Mouse (Mus musculus): ENCODE measurements around the gene Msrb3. TPM values are rescaled to one million over a fixed set of nuclear protein-coding genes. Genes with fewer than 3 reads are reported as not detected.

The Msrb3 gene
- total RNA-seq, 2 experiments from 2014 or later: 4.0 to 4.9 TPM

DNA sequence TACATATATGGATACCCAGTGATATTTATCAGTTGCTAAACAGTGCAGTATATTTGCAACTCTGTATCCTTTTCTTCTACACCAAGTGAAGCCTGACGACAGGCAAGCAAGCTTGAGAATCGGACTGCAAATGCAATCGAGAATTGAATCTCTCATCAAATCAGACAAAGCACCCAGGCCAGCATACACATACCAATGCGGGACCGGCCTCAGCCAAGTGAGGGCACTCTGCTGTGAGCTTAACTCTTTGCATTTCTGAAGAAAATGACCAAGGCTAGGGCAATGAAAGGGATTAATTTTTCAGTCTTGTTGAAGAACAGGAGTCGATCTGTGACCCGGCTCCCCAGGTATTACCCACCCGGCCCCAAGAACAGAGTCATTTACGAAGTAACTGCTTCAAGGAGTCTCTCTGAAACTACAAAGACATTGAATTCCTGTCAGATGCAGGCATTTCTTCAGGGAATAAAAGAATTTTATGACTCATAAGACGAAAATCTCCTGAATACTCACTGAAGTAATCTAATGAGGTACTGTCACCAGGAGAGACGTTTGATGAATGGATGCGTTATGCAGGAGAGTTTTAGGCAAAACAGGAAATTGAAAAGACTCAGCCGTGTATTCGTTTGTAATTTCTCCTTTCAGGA is 88.7 kb downstream of the Msrb3 start:
- no peak for DNase-seq (ENCODE audit: low spot score in 2 of 2)
- Histone ChIP-seq H3K27ac (no peak overlapping the region), H3K4me3 (no peak overlapping the region)
- no peak for TF ChIP-seq CTCF (conservative IDR thresholded peaks at IDR 0.05)

DNA sequence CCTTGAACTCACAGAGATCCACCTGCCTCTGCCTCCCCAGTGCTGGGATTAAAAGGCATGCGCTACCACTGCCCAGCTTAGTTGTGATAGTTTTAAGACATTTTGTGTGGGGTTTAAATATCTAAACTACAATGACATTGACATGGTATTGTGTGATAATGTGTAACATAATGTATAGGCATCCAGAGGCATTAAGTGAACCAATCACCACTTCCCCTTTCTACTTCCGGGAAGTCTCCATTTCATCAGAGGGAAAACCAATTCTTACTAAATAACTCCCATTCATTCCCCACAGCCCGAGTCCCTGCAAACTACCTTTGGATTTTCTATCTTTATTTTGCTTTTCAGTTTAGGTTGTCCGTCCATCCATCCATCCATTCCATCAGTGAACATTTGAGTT is 90.7 kb downstream of the Msrb3 start:
- TF ChIP-seq CTCF (conservative IDR thresholded peaks at IDR 0.05): no peak
- Histone ChIP-seq H3K4me3 (no peak overlapping the region), H3K27ac (no peak overlapping the region)
- no peak for DNase-seq (ENCODE audit: low spot score in 2 of 2)

DNA sequence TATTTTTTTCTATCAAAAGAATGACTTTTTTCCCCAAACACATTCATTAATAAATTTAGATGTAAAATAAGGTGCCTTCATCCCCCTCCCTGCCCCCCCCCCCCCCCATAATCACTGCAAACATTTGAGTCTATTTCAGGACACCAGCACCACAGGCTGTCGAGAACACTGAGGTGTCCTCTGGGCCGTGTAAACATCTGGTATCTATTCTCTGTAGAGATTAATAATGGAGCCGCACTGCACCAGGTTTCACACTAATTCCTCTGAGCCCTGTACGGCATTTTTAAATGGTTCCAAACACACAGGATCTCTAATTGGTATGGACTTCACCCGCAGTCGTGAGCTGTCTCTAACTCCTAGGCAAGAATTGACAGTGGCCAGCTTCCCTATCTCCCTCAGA is 97.8 kb downstream of the Msrb3 start:
- TF ChIP-seq CTCF (conservative IDR thresholded peaks at IDR 0.05): no peak
- H3K4me3 ChIP-seq: no peak overlapping the region; the same call in 1 of the 2 replicates
- DNase-seq (ENCODE audit: low spot score in 2 of 2): no peak
- no peak overlapping the region for H3K27ac ChIP-seq

DNA sequence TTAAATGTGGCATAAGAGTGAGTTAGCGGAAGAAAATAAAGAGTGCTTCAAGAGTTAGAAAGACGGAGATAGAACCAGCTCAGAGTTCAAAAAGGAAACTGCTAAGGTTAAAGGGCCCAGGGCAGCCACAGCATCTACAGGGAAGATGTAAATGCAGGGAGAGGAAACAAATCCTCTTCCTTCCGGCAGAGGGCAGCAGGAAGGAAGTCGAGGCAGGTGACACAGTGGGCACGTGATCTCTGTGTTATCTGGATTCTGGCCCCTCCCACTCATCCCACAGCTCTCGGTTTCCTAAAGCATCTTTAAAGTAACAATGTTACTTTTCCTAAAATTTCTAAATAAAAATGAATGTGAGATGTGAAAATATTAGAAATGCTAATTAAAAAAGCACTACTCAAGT is 99.4 kb downstream of the Msrb3 start:
- Histone ChIP-seq H3K27ac (no peak overlapping the region), H3K4me3 (no peak overlapping the region)
- DNase-seq (ENCODE audit: low spot score in 2 of 2): no peak
- TF ChIP-seq CTCF (conservative IDR thresholded peaks at IDR 0.05): 0 out of 2 replicates have a peak, but pooled peaks have one; percentile 18

DNA sequence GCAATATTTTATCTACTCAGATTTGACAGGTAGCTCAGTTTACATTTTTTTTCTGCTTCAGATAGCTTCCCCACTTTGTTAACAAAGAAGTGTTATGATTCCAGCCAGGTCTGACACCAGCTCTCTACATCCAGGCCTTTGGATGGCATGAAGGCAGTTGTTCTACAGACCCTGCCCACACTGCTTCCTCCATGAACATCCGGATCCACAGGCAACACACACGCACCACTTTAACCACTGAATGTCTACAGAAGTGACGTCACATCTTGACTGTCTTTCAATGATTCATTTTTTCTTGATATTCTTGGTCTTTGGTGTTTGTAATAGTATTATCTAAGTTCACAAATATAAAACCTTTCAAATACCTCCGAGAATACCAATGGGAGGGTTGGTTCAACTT is 102.2 kb downstream of the Msrb3 start:
- no peak for DNase-seq (ENCODE audit: low spot score in 2 of 2)
- TF ChIP-seq CTCF (conservative IDR thresholded peaks at IDR 0.05): no peak
- no peak overlapping the region for H3K27ac ChIP-seq
- H3K4me3 ChIP-seq: no peak overlapping the region

DNA sequence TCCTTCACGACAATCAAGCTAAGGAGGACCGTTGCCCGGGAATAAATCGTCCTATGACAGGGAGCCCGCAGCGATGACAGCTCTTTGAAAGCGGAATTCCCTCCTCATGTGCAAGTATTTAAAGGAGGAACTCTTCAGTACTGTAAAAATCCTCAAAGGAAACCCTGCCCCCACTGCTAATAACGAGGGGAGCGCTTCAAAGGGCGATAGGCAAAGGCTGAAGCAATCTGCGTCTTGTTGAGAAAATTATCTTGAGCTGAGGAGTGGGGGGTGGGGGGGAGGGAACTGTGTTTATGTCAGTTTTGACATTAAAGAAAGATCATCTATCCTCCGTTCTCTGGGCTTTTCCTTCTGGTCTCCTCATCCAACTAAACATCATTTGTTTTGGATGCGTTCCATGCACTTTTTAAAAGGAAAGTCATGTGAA is 104.5 kb downstream of the Msrb3 start:
- Histone ChIP-seq H3K27ac (no peak overlapping the region), H3K4me3 (no peak overlapping the region)
- no peak for DNase-seq (ENCODE audit: low spot score in 2 of 2)
- TF ChIP-seq CTCF (conservative IDR thresholded peaks at IDR 0.05): no peak

DNA sequence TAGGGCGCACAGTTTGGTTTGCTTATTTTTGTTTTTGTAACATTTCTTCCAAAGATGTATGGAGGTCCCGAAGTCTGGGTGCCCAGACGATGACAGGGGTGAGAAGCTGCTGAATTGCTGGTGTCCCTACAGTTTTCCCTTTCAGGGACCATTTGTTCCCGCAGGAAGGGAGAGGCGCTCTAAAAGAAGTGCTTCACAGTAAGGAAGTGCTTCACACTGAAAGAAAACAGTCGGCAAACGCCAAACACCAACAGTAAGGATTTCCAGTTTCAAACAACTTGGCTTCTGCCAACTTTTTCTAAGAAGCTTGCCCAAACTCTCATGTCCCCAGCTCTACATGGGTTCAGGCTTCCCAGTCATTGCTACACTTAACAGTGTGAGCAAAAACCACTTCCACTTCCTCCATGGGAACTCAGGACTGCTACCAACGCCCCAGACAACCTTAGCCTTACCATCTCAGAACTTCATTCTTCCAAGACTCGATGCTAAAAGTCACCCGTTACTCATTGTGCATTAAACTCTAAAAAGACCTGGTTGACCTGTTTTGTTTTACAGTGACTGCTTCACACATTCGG is 106.6 kb downstream of the Msrb3 start:
- Histone ChIP-seq H3K27ac (no peak overlapping the region), H3K4me3 (no peak overlapping the region)
- DNase-seq (ENCODE audit: low spot score in 2 of 2): no peak
- no peak for TF ChIP-seq CTCF (conservative IDR thresholded peaks at IDR 0.05)

DNA sequence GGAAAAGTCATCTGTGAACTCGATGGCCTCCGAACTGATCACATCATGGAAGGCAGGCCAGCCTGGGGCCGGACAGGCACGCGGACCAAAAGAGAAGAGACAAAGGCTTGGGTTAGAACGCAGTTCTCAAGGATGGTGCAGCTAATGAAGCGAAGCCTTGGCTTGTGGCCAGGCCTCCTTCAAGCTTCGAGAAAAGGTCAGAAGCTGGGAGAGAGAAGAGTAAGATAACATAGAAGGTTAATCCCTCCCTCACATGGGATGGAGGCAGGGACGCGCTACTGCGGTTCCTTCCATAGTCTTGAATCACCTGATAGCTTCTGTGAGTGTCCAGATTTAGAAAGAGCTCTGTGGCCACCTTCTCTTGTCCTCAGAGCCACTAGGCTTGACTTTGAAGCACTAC is 107.5 kb downstream of the Msrb3 start:
- H3K27ac ChIP-seq: no peak overlapping the region
- H3K4me3 ChIP-seq: no peak overlapping the region
- DNase-seq (ENCODE audit: low spot score in 2 of 2): no peak
- no peak for TF ChIP-seq CTCF (conservative IDR thresholded peaks at IDR 0.05)

DNA sequence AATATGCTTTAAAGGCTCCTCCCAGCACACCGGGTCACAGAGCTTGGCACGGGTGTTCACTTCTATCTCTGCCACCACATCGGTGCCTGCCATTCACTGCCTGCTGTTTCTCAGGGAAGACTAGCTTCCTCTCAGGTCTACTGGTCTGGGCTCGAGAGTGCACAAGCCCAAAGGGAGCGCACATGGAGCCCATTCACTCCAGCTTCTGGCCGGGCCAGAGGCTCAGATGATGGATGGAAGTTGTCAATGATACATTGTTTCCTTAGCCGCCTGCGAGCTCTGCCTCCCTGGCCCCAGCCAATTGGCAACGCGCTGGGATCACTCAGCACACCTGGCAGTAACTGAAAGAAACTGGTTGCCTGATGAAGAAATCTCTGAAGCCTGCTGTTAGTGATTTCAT is 111.7 kb downstream of the Msrb3 start:
- DNase-seq (ENCODE audit: low spot score in 2 of 2): no peak
- Histone ChIP-seq H3K4me3 (no peak overlapping the region), H3K27ac (no peak overlapping the region)
- TF ChIP-seq CTCF (conservative IDR thresholded peaks at IDR 0.05): no peak

DNA sequence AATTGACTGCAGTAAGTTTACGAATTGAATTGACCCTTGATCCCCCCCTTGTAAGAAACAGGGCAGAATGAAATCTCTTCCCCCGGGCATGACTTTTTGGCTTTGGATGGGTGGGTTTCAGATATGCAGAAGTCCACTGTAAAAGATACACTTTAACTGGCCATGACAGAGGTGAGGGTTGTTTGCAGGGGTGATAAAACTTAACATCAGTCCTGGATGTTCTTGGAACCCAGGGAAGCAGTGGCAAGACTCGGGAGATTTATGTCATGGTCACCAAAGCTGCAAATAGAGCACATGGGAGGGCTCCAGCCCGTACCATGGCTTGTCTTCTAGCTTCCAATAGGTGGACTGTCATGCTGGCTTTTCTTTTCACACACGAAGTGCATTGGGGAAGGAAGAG is 114.4 kb downstream of the Msrb3 start:
- Histone ChIP-seq H3K27ac (no peak overlapping the region), H3K4me3 (no peak overlapping the region)
- DNase-seq (ENCODE audit: low spot score in 2 of 2): no peak
- no peak for TF ChIP-seq CTCF (conservative IDR thresholded peaks at IDR 0.05)

DNA sequence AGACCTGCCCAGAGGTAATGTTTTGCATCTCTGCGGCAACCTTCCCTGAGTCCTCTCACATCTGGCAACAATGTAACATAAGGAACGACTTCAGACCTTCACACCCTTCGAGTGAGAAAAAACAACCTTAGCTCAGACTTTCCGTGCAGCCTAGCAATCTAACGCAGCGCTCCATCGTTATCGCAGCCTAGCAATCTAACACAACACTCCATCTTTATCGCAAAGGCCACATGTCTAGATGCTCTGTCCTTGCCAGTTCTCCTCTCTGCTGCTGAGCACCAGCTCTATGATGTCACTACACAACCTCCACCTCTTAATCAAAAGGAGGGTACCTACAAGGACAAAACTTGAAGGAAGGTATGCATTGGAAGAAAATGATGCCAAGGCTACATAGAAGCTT is 115.5 kb downstream of the Msrb3 start:
- Histone ChIP-seq H3K4me3 (no peak overlapping the region), H3K27ac (no peak overlapping the region)
- no peak for TF ChIP-seq CTCF (conservative IDR thresholded peaks at IDR 0.05)

DNA sequence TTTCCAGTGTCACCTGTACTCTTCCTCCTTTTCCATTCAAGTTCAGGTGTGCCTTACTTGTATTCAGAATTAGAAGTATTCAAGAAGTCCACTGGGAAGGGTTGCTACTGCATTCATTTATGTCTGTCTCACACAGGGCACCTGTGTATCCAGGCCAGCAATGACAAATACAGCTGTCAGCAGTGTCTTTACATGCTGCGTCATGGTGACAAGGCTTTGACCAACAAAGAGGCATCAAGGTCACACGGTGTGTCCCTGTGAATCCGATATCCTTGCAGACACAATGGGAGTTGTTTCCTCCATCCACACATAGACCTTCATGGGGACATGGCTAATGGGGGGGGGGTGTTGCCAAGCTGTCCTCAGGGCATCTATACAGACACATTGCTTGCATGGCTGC is 121.4 kb downstream of the Msrb3 start:
- no peak for TF ChIP-seq CTCF (conservative IDR thresholded peaks at IDR 0.05)
- no peak for DNase-seq (ENCODE audit: low spot score in 2 of 2)
- no peak overlapping the region for H3K27ac ChIP-seq
- H3K4me3 ChIP-seq: no peak overlapping the region

More for the DNA sequence above, 115.5 kb downstream of the Msrb3 start:
- DNase-seq (ENCODE audit: low spot score in 2 of 2): no peak

DNA sequence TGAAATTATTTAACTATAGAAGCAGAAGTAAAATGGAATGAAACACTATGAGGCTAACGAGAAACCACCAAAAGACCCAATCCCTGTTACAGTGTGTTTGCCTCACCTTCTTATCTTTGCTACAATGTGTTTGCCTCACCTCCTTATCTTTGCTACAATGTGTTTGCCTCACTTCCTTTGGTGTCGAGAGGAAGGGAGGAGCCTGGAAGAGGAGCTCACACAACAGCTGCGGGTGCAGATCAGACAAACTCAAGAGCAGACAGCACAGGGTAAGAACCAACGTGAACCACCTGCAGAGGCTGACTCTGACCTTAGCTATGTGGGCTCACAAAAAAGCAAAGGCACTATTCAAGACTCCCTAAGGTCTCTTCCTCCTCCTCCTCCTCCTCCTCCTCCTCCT is 123.5 kb downstream of the Msrb3 start:
- TF ChIP-seq CTCF (conservative IDR thresholded peaks at IDR 0.05): no peak
- DNase-seq (ENCODE audit: low spot score in 2 of 2): no peak
- H3K27ac ChIP-seq: no peak overlapping the region
- no peak overlapping the region for H3K4me3 ChIP-seq

DNA sequence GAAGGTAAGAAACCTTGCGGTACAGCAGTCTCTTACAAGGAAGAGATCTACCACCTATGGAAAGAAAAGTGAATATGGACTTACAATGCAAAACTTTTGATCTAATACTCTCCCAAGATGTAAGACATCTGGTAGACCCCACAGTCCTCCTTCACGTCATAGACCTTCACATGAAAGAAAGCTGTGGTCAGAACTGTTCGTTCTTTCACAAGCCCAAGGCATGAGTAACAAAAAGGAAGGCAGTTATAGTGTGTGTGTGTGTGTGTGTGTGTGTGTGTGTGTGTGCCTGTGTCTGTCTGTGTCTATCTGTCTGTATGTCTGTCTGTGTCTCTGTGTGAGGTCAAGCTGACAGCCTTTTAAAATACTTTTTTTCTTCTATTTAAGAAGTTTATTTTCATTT is 131.5 kb downstream of the Msrb3 start:
- Histone ChIP-seq H3K4me3 (no peak overlapping the region), H3K27ac (no peak overlapping the region)
- TF ChIP-seq CTCF (conservative IDR thresholded peaks at IDR 0.05): no peak

More for the DNA sequence above, 131.5 kb downstream of the Msrb3 start:
- DNase-seq (ENCODE audit: low spot score in 2 of 2): no peak
